Mouse (Mus musculus) lung, postnatal 10 days (tissue): Measurements from ENCODE around the gene Rpl28.
A peak's percentile ranks its signal among the peaks of the same experiment; 100 is the strongest.

Experiments used
- DNase-seq: peaks from one replicate; pipeline ENCODE4 v3.0.0; 2021

The Rpl28 gene

GRCm38 (mm10) chr7:4836351-4836792, 43.7 kb downstream of the Rpl28 start:
- DNase-seq: peak; percentile 76

GRCm38 (mm10) chr7:4837639-4838038, 45.0 kb downstream of the Rpl28 start:
- no peak for DNase-seq

- no peak for DNase-seq
These were observed 49.4 kb downstream of the Rpl28 start for GRCm38 (mm10) chr7:4842077-4842476.

- DNase-seq: no peak
These were observed 50.0 kb downstream of the Rpl28 start for GRCm38 (mm10) chr7:4842634-4843131.

- DNase-seq: no peak
These were observed 51.0 kb downstream of the Rpl28 start for GRCm38 (mm10) chr7:4843604-4844244.

GRCm38 (mm10) chr7:4844245-4844916, 51.7 kb downstream of the Rpl28 start, which contains the start of gene Shisa7:
Gene Shisa7 (minus strand): TSS chr7:4844696.
- no peak for DNase-seq
